9 mouse cellular contexts compared by ENCODE assay signal in genomic region chr10:24493392-24493791, GRCm38 (mm10).
A peak's percentile ranks its signal among the peaks of the same experiment; 100 is the strongest.
DNase-seq lines count a peak whose midpoint lies in the region; ATAC-seq lines count a peak whose summit lies in the region.
"Had no signal": no experiment of that assay in that cellular context is flagged by ENCODE, and none has a peak within 500 bp of the region (broad histone marks: within the 10 kb centered on the region; RNA-seq: fewer than 3 reads in every experiment).

No protein-coding gene starts in this region.

- no peak overlapping the region for H3K4me3 ChIP-seq in kidney, embryonic 15.5 days (replicated peaks)
- H3K4me3 ChIP-seq in stomach, embryonic 16.5 days (replicated peaks; ENCODE audit: low read length) = no peak overlapping the region
- H3K4me3 ChIP-seq: limb, embryonic 15.5 days had no signal

- peaks cover 8% of the 10 kb centered on the region; the same call in 1 of the 2 replicates for H3K4me1 ChIP-seq in kidney, embryonic 15.5 days
- H3K4me1 ChIP-seq in stomach, embryonic 16.5 days (ENCODE audit: control insufficient read depth, insufficient read depth, low read length) = peaks cover 4% of the 10 kb centered on the region
- H3K4me1 ChIP-seq: limb, embryonic 15.5 days had no signal

- intact Hi-C loops in left cerebral cortex, postnatal 4 days (cut with DNase I) = no loop called here

- H3K4me2 ChIP-seq in kidney, embryonic 15.5 days = no peak overlapping the region
- H3K4me2 ChIP-seq in stomach, embryonic 16.5 days (ENCODE audit: low read depth, low read length) = no peak overlapping the region
- H3K4me2 ChIP-seq: limb, embryonic 15.5 days had no signal

- H3K36me3 ChIP-seq in kidney, embryonic 15.5 days = no peaks in the 10 kb centered on the region
- no peaks in the 10 kb centered on the region for H3K36me3 ChIP-seq in stomach, embryonic 16.5 days (ENCODE audit: control insufficient read depth, insufficient read depth, low read length)
- H3K36me3 ChIP-seq: limb, embryonic 15.5 days had no signal

- no peak for ATAC-seq in kidney, embryonic 15.5 days (replicated peaks; ENCODE audit: low FRiP score)
- ATAC-seq in stomach, embryonic 16.5 days (ENCODE audit: insufficient read depth, low FRiP score) = no peak; the same call in 1 of the 2 replicates
- ATAC-seq in erythroid progenitor cell, adult 5-6 weeks (replicated peaks; ENCODE audit: low FRiP score, poor library complexity, severe bottlenecking) = no peak

- WGBS in kidney, embryonic 15.5 days = 49% methylated on average over 4 of the region's 4 CpGs
- WGBS in stomach, embryonic 16.5 days = 40% methylated on average over 4 of the region's 4 CpGs

- H3K9ac ChIP-seq in kidney, embryonic 15.5 days = no peak overlapping the region
- H3K9ac ChIP-seq in stomach, embryonic 16.5 days (ENCODE audit: low read length) = no peak overlapping the region
- H3K9ac ChIP-seq: limb, embryonic 15.5 days had no signal

- H3K9me3 ChIP-seq in kidney, embryonic 15.5 days (replicated peaks) = no peaks in the 10 kb centered on the region
- H3K9me3 ChIP-seq in stomach, embryonic 16.5 days (replicated peaks; ENCODE audit: control insufficient read depth, low read length) = no peaks in the 10 kb centered on the region
- H3K9me3 ChIP-seq: limb, embryonic 15.5 days had no signal

- DNase-seq in left cerebral cortex, postnatal 4 days = peak; percentile 21
- no peak for DNase-seq in left cerebral cortex, adult 9 months (ENCODE audit: low spot score in 2 of 2)
- DNase-seq in heart, adult 18-20 months = peak; percentile 55 to 69
- no peak for DNase-seq in frontal cortex, postnatal 36 days (ENCODE audit: low spot score in 2 of 2)
- no peak for DNase-seq in right cerebral cortex, postnatal 14 days

- peak overlapping the region; percentile 63 for H3K27ac ChIP-seq in kidney, embryonic 15.5 days
- peak overlapping the region; percentile 33; the same call in 1 of the 2 replicates for H3K27ac ChIP-seq in stomach, embryonic 16.5 days (ENCODE audit: low read length)
- H3K27ac ChIP-seq: limb, embryonic 15.5 days had no signal

- no peaks in the 10 kb centered on the region for H3K27me3 ChIP-seq in kidney, embryonic 15.5 days
- H3K27me3 ChIP-seq in stomach, embryonic 16.5 days (ENCODE audit: control insufficient read depth, insufficient read depth, low read length) = no peaks in the 10 kb centered on the region
- H3K27me3 ChIP-seq: limb, embryonic 15.5 days had no signal

Comparison
In these comparisons a context has a peak if more than half of its experiments do, and no peak if none do; other contexts are left out.
1. DNase-seq: peak in left cerebral cortex, postnatal 4 days (single experiment) and heart, adult 18-20 months (2 of 2); none in left cerebral cortex, adult 9 months (0 of 2), frontal cortex, postnatal 36 days (0 of 2) and right cerebral cortex, postnatal 14 days (single experiment).